In the genomic region with DNA sequence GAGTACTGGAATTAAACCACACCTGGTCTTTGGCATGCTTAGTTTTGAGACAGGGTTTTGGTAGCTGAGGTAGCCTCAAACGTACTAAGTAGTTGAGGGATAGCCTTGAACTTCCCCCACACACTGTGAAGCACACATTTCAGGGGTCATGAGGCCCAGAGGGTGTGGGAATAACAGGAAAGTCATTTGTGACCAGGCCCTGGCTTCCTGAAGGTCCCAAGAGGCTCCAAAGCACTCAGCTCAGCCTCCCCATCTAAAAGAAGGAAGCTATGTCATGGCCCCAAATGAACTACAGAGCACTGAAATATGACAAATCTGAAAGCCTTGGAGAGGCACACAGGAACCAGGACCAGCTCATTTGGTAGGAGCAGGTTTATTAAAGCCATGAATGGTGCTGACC, we compare ENCODE assay signal across 21 mouse cellular contexts. TPM values are rescaled to one million over a fixed set of nuclear protein-coding genes. Genes with fewer than 3 reads are reported as not detected.
"Had no signal": no experiment of that assay in that cellular context is flagged by ENCODE, and none has a peak within 500 bp of the region (broad histone marks: within the 10 kb centered on the region; RNA-seq: fewer than 3 reads in every experiment).

No protein-coding gene starts in this region.

- H3K4me2 ChIP-seq: lung, embryonic 15.5 days; midbrain, embryonic 11.5 days; midbrain, embryonic 13.5 days; midbrain, embryonic 15.5 days; neural tube, embryonic 12.5 days; stomach, embryonic 15.5 days had no signal

- H3K27me3 ChIP-seq: lung, embryonic 15.5 days; midbrain, embryonic 13.5 days; midbrain, embryonic 15.5 days; neural tube, embryonic 12.5 days; stomach, embryonic 15.5 days had no signal

- H3K4me3 ChIP-seq: lung, embryonic 15.5 days; megakaryocyte, embryonic 14.5 days; midbrain, embryonic 13.5 days; midbrain, embryonic 15.5 days; neural tube, embryonic 12.5 days; stomach, embryonic 15.5 days had no signal

- DNase-seq: lung, adult 2 months; lung, postnatal 14 days; lung, postnatal 36 days; right cerebral cortex, postnatal 14 days; thymus, adult 18-20 months; thymus, postnatal 14 days; thymus, postnatal 36 days had no signal

- H3K36me3 ChIP-seq: midbrain, embryonic 13.5 days; midbrain, embryonic 15.5 days; neural tube, embryonic 12.5 days; stomach, embryonic 15.5 days had no signal

- H3K4me1 ChIP-seq: megakaryocyte, embryonic 14.5 days had no signal

- H3K9me3 ChIP-seq: lung, embryonic 15.5 days; megakaryocyte, embryonic 14.5 days; midbrain, embryonic 13.5 days; midbrain, embryonic 15.5 days; neural tube, embryonic 12.5 days; stomach, embryonic 15.5 days had no signal

- H3K9ac ChIP-seq: lung, embryonic 15.5 days; midbrain, embryonic 13.5 days; midbrain, embryonic 15.5 days; neural tube, embryonic 12.5 days; stomach, embryonic 15.5 days had no signal

- ATAC-seq: lung, postnatal 0 days; midbrain, embryonic 13.5 days; midbrain, embryonic 15.5 days had no signal

- H3K27ac ChIP-seq: lung, embryonic 15.5 days; macrophage; midbrain, embryonic 13.5 days; midbrain, embryonic 15.5 days; neural tube, embryonic 12.5 days; stomach, embryonic 15.5 days had no signal

RNA-seq across cellular contexts. Expression of a gene that starts 32.2 kb away (rescaled TPM):
- polyA plus RNA-seq: macrophage had no signal

RNA-seq across cellular contexts. Expression of a gene that starts 53.3 kb away (rescaled TPM):
- total RNA-seq: megakaryocyte progenitor cell, adult 5-6 weeks; midbrain, postnatal 0 days; monocyte, adult 5-6 weeks; neutrophil, adult 5-6 weeks had no signal
- polyA plus RNA-seq: macrophage; midbrain, embryonic 11.5 days; midbrain, embryonic 13.5 days; midbrain, embryonic 15.5 days; neural tube, embryonic 12.5 days; spleen, adult 2 months had no signal

RNA-seq across cellular contexts. Expression of a gene that starts 55.2 kb away (rescaled TPM):
- total RNA-seq: megakaryocyte progenitor cell, adult 5-6 weeks; neutrophil, adult 5-6 weeks had no signal
- polyA plus RNA-seq: macrophage had no signal
